Mouse (Mus musculus): ENCODE data around the gene Msx1. TPM values are rescaled to one million over a fixed set of nuclear protein-coding genes. Genes with fewer than 3 reads are reported as not detected.

Msx1 gene
- total RNA-seq, 2 experiments from 2014 or later: 3.7 to 4.3 TPM

DNA sequence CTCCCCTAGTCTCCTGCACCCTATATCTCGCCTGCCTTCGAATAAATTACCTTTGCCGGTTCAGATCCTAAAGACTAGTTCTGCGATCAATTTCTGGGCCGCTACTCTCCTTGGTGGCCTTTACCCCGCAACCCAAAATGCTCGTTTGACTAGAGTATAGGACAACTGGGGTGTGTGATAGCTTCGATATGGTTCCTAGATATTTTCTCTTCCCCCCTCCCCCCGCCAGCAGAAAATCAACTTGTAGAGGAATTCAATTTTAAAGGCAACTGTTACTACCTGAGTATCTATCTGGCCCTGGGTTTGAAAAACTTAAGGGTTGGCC lies 3.2 kb upstream of the Msx1 start:
- no peak for DNase-seq (ENCODE audit: low spot score in 2 of 2)
- intact Hi-C loops (cut with DNase I): loop anchor here (5.0 to 10.0 kb wide), 2 partner anchors 210 to 257 kb away; partner anchors contain the start of gene Stx18

DNA sequence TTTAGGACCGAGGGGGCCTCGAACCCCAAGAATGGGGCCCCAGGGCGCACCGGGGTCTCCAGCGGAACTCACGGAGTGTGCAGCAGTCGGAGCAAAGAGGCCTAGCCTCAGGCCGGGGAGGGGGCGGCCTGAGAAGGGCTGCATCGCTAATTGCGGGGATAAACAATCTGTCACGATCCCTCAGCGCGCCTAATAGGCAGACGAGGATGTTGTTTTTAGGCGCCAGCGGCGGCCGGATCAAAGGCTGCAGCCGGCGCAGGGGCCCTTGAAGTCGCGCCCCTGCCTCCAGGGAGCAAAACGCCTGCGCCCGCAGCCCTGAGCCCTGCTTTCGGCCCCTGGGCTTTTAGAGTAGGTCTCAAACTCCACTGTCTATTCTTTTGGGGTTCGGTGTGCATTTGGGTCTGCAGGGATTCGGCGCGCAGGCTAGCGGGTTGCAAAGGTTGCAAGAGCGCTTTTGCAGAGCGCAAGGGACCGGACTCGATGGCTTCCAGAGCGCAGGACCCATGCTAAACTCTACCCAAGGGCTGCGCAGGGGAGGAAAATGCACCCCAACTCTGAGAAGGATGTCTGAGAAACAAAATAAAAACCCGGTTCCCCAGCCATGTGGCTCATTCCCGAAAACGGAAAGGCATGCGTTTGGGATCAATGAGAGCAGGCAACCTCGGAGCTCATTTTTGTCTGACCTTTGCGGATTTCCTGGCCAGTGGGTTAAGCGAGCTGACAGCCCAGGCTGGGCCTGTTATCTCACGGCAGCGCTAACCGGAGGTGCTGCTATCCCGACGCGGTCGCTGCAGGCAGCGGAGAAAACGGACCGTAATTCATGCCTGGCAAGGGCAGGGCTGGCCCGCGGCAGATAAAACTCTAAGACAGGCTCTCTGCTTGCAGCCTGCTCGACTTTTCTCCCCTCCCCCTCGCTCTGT lies 2.6 kb upstream of the Msx1 start:
- intact Hi-C loops (cut with DNase I): loop anchor here (5.0 to 10.0 kb wide), 2 partner anchors 210 to 258 kb away; partner anchors contain the start of gene Stx18
- DNase-seq (ENCODE audit: low spot score in 2 of 2): no peak

DNA sequence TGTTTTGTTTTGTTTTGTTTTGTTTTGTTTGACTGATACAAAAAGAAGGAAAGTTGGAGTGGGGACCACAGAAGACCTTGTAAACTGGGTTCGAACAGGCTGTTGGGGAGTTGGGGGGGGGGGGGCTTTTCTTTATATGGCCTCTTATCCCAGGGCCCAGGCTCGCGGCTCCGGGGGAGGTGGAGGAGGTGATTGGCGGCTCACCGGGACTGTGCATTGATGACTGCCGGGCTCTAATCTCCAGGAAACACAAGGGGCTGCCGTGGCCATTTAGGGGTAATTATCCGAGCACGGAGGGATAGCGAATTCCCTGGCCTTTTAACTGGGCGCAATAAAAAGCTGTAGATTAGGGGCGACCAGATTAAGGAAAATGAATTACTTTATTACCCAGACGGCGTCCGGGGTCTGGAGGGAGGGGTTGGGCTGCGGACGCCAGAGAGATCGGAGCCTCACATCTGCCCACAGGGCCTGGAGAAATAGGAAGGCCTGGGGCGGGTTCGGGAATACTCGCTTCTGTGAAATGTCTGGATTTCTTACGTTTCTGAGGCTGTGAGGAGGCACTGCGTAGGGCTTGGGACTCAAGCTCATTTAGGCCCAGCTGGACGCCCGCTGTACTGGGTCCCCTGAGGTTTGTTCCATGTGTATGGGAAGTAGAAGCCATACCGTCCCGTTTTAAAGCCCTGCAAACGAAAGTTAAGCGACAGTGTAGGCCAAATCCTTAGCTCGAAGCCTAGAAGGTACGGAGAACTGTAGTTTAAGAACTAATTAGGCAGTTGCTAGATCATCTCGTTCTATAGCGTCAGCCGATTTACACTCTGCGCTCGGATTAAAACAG lies 1.4 kb upstream of the Msx1 start:
- DNase-seq (ENCODE audit: low spot score in 2 of 2): no peak
- intact Hi-C loops (cut with DNase I): loop anchor here (5.0 to 10.0 kb wide), 2 partner anchors 211 to 259 kb away; partner anchors contain the start of gene Stx18

DNA sequence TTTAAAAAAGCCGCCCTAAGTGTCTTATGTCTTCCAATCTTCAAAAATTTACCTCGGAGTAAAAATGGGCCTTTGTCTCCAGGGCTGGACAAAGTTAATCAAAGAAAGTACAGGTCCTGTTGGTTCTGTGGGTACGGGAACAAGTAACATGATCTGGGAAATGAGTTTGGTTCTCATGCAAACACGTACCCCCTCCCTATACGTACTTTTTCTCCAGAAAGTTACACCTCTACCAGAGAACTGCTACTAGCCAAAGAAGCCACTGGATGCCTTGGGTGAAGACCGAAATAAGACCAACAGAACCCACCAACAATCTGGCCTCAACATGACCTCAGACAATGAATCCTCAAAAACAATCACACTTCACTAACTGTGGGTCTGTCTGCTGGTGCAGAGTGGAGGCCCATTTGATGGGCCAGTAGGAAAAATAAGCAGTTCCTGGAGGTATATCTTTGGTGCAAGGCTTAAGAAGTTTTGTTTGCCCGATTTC lies 773 bp upstream of the Msx1 start:
- DNase-seq (ENCODE audit: low spot score in 2 of 2): no peak
- intact Hi-C loops (cut with DNase I): loop anchor here (5.0 to 10.0 kb wide), 2 partner anchors 212 to 260 kb away; partner anchors contain the start of gene Stx18

DNA sequence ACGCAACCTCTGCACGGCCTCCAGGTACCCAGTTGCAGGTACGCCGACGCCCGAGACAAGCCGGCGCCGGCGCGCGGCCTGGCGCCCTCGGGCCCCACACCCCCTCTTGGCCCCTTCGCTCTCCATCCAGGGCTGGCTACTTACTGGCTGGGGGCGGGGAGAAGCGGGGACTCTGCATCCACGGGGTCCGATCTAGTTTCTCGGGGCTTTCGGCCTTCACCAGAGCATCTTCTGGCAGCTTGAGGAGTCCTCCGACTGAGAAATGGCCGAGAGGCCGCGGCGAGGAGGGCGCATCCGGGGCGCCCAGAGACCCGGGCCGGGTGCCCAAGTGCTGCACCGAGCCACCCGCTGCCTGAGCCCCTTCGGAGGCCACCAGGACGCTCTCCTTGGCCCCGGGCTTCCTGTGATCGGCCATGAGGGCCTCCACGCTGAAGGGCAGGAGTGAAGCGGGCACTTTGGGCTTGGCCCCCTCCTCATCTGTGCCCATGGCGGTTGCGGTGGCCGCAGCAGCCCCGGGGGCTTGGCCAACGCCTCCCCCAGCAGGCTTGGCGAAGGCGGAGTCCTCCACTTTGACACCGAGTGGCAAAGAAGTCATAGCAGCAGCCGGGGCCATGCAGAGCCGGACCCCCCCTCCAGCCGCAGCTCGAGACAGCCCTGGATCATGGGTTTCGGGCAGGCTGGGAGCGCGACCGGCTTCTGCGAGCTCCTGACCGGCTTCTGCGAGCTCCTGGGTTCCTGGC lies 492 bp downstream of the Msx1 start:
- intact Hi-C loops (cut with DNase I): loop anchor here (10.0 kb wide), 1 partner anchor 261 kb away; no protein-coding TSS in a partner anchor

DNA sequence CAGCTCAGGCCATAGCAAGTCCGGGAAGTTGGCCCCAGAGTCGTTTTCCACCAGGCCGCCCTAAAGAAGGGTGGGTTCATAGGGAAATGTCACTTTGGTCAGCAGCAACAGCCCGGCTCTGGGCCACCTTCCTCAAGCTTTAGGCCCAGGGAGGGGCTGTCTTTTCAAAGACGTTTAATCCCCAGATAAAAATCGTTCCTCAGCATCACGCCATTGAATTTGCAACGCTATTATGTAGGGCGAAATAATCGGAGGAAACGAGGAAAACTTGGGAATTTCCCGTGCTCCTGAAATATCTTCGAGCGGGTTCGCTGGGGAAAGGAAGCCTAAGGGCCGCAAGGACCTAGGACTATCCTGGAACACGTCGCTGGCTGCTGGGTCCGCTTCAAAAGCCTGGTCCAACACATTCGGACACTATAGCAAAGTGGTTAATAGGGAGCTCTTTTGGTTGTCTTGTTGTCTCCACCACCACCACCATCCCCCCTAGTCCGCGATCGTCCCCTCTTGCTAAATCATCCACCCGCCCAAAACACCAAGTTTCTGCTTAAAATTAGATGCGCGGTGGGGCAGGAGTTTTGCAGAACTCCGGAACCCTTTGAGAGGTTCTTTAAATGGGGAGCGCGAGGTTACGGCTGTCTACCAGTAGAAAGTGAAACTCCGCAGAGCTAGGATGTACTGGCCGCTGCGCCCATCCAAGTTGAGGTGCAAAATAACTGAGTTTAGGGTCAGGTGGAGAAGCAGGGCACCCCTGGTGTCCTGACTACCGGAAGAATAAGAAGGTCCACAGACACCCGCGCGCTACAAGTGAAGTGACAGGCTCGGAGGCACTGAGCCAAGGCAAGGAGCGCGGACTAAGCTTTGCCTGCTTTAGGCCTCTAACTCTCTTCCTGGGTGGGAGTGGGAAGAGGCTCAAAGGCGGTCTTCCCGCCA lies 1.3 kb downstream of the Msx1 start:
- peak in 1 of 2 experiments; percentile 26 for DNase-seq (ENCODE audit: low spot score in 2 of 2)
- intact Hi-C loops (cut with DNase I): loop anchor here (10.0 kb wide), 1 partner anchor 262 kb away; no protein-coding TSS in a partner anchor

More for the DNA sequence above, 492 bp downstream of the Msx1 start:
- no peak for DNase-seq (ENCODE audit: low spot score in 2 of 2)

DNA sequence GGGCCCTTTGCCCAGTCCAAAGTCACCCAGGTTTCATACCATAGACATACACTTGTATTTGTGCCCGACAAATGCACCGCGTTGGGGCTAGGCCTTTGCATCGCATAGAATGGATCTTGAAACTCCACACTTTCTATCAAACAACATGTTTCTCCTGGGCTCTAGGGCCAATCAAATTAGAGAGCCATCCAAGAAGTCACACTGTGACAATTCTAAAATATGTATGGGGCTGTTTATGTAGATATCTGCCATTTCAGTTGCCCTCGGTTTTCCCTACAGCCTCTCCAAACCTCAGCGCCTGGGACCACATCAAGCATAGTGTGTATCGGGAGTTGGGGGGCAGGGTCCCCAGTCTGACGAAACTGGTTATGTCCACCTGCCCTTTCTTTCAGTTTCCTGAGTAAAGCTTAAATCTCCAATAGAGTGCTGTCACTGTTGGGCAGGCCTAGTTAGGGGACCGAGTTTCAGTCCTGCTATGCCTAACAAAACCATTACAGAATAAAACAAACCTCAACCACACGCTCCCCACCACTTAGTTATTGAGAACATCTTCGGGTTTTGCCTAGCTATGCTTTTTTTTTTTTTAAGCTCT lies 2.2 kb downstream of the Msx1 start:
- intact Hi-C loops (cut with DNase I): loop anchor here (10.0 kb wide), 1 partner anchor 263 kb away; no protein-coding TSS in a partner anchor
- DNase-seq (ENCODE audit: low spot score in 2 of 2): no peak

DNA sequence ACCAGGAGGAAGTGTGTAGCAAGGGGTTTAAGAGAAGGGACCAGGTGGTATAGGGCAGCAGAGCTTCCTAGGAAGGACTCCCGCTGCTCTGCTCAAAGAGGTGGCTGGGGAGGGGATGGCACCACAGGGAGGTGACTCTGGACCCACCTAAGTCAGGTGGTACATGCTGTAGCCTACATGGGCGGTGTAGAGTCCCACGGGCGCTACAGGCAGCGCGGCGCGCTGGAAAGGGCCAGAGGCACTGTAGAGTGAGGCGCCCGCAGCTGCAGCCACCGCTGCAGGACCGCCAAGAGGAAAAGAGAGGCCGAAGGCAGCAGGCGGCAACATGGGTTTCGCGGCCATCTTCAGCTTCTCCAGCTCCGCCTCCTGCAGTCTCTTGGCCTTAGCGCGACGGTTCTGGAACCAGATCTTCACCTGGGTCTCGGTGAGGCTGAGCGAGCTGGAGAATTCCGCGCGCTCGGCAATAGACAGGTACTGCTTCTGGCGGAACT lies 3.2 kb downstream of the Msx1 start:
- DNase-seq (ENCODE audit: low spot score in 2 of 2): peak in 1 of 2 experiments; percentile 28
- intact Hi-C loops (cut with DNase I): loop anchor here (10.0 kb wide), 1 partner anchor 264 kb away; no protein-coding TSS in a partner anchor

DNA sequence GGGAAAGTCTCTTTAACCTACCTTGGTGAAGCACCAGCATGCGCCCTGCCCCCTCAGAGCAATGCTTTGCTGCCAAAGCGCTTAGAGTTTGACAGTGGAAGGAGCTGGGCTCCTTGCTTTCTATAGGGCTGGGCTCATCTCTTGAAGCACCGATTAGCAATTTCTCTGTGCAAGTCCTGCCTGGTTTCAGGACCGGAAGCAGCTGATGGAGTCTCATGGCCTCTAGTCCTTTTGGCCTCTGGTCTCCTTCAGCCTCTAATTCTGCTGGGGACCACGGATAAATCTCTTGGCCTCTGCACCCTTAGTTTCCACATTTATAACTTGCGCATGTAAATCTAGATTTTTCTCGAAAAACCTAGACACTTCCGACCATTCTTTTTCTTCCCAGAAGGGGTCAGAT lies 3.7 kb downstream of the Msx1 start:
- intact Hi-C loops (cut with DNase I): loop anchor here (10.0 kb wide), 1 partner anchor 264 kb away; no protein-coding TSS in a partner anchor
- no peak for DNase-seq (ENCODE audit: low spot score in 2 of 2)

DNA sequence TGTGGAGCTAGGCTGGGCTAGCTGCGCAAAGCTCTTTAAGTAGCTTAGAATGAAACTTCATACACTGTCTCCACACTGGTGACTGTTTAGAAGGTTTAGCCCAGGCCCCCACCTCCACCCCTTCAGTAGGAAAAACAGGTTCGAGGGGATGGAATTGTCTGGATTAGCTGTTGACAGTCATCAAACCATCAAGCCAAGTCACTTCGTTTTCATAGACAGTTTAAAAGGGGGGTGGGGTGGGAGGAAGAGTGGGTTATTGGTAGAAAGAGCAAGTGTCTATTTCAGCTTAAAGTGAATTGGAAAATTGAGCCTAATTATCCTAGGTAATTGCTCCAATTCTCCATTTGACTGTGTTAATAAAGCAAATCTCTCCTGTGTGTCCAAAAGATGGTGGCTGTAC lies 4.4 kb downstream of the Msx1 start:
- intact Hi-C loops (cut with DNase I): loop anchor here (10.0 kb wide), 1 partner anchor 265 kb away; no protein-coding TSS in a partner anchor
- no peak for DNase-seq (ENCODE audit: low spot score in 2 of 2)

DNA sequence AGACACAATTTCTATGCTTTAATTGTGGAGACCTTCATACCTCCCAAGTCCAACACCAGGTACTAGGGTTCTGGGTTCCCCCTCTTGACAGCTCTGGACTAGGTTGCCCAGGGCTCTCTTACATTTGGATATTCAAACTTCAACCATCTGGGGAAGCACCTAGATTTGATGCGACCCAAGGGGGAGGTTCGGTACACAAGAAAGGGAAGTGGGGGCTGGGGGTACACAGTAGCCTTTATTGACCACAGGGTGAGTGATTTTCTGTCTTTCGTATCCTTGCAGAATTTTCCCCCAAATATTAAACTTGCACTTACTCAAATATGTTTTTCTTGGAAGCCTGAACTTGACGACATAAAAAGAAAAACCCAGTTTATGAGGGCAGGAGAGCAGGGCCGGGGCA lies 4.8 kb downstream of the Msx1 start:
- intact Hi-C loops (cut with DNase I): no loop called here
- no peak for DNase-seq (ENCODE audit: low spot score in 2 of 2)

DNA sequence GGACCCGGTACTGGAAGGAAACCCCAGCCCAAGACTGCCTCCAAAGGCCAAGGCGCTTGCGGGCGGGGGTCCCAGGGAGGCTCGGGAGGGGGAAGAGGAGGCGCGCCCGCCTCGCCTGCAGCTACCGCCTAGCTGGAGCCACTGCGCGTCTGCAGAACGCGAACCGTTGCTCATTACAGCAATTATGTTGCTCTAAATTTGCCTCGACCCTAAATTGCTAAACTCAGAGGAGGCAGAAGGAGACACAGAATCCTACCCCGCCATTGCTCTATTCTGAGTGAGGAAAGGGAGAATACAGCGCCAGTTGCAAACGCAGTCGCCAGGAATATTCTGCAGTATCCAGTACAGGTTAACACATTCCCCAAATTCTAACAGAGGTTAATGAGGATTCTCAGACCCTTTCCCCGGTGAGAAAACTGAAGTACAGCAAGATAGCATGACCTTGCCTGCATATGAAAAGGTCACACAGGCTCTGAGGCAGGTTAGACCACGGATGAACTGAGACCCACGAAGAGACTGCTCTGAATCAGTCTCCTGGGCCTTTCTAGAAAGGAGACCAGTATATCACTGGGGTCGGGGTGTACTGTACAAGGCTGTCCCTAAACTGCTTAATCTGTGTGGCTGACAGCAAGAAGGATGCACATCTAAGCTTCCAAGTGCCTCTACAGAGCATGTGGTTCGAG lies 5.7 kb downstream of the Msx1 start:
- DNase-seq (ENCODE audit: low spot score in 2 of 2): no peak
- intact Hi-C loops (cut with DNase I): no loop called here

DNA sequence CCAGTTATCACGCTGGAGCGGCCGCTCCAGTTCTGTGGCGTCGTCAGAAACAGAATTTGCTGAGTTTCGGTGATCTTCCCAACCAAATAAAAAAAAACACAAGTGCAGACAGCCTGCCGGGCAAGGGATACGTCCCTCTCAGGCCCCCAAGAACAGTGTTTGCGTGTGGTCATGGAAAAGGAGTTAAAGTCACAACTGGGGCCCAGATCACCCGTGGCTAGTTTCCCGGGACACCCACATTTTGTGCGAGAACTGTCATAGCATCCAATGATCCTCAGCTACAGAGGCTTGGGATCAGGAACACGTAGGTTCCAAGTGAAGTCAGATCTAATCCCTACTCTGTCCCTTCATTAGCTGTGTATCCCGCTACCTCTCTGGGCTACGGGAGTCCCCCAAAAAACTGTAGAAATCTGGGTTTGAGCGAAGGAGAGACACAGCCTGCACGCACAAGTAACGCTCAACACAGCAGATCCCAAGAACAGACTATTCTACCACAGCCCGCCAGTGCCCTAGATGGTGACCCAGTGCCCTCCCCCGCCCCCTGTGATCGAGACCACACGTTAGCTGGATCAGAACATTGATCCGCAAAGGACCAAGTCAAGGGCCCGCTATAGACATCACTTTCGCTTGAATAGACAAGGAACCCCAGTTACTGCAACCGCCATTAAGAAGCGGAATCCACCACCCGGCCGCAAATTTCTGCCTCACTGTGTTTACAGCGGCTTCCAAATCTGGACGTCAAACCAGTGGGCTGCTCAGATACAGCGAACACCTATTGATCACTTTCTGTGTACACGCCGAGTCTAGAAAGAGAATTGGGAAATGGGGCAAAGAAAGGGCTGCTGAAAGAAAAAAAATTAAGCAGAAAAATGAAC lies 6.5 kb downstream of the Msx1 start:
- intact Hi-C loops (cut with DNase I): no loop called here
- no peak for DNase-seq (ENCODE audit: low spot score in 2 of 2)

DNA sequence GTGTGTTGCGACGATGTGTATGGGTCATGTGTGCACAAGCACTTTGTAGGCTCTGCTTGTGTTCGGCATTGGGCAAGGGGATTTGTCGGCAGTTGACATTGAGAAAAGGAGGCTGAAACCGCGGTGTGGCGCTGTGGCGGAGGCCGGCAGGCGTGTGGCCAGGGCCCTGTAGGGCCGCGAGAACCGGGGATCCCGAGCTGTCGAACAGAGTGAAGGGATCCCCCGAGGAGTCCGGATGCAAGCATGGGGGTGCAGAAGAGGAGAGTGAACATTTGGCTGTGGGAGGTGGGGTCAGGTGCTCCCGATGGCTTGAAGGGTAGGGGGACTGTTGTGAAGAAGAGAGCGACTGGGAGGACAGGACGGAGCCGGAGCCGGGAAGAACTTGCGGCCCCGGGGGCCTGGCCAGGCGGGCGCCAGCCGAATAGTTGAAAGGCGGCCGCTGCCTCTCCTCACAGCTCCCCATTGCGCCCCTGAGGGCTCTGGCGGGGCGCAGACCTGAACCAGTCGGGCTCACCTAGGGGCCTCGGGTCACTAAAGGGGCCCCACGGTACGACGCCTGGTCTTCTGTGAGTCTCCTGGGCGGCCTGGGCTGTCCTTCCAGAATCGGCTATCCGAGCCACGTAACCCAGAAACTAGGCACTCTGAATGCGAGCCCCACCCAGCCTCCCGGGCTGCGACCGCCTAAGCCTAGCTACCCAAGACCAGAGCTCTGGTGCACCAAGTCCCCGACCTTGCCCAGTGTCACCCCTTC lies 7.3 kb downstream of the Msx1 start:
- intact Hi-C loops (cut with DNase I): no loop called here
- DNase-seq (ENCODE audit: low spot score in 2 of 2): peak in 1 of 2 experiments; percentile 28

DNA sequence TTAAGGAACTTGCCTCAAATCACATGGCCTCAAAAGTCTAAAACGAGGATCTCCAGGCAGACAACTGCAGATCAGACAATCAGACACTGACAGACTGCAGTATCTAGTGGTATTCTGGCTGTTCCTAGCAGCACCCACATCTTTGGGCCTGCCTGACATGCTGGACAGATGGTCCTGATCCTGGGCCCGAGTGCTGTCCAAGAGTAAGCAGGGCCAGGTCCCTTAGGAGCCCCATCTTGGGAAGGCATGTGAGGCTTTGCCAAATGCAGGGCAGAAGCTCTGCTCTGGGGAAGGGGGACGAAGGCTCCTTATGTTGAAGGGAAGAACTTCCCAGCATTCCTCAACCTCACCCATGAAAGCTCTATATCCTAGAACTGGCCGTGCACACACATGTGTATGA lies 8.5 kb downstream of the Msx1 start:
- DNase-seq (ENCODE audit: low spot score in 2 of 2): no peak
- intact Hi-C loops (cut with DNase I): no loop called here

Data from left cerebral cortex, postnatal 36 days (tissue).